Mouse (Mus musculus) cerebellum, postnatal 25 days (tissue): ENCODE data around the gene Olfr1215.
"Not testable (repeated sequence)": the region's sequence is repeated elsewhere in the genome, so short reads cannot be mapped to it uniquely, and the experiment has no call there.

Source experiments
- DNase-seq, 2 experiments: peaks; one replicate each; pipeline ENCODE4 v3.0.0; 2021; ENCODE audit warnings: mixed read lengths in 2 of 2

The Olfr1215 gene

GRCm38 (mm10) chr2:89006873-89007272, at the start of gene Olfr1215:
Gene Olfr1215 (minus strand): TSS chr2:89006973.
- no peak for DNase-seq

GRCm38 (mm10) chr2:89031965-89032364, 25.2 kb upstream of the Olfr1215 start, which contains the start of gene Olfr1217:
Gene Olfr1217 (minus strand): TSS chr2:89032065.
- DNase-seq = no peak

GRCm38 (mm10) chr2:89021436-89021835, 14.7 kb upstream of the Olfr1215 start:
- DNase-seq = not testable (repeated sequence)

GRCm38 (mm10) chr2:89018240-89018639, 11.5 kb upstream of the Olfr1215 start, which contains the start of gene Olfr1216:
Gene Olfr1216 (minus strand): TSS chr2:89018340.
- DNase-seq = no peak

GRCm38 (mm10) chr2:88992553-88992952, 14.2 kb downstream of the Olfr1215 start, which contains the start of gene Olfr1214:
Gene Olfr1214 (minus strand): TSS chr2:88992653.
- no peak for DNase-seq

- DNase-seq = no peak
Observed at GRCm38 (mm10) chr2:88980181-88980580, 26.6 kb downstream of the Olfr1215 start, which contains the start of gene Gm13762. Gene Gm13762 (minus strand): TSS chr2:88980281.

- DNase-seq = no peak
Observed at GRCm38 (mm10) chr2:88953669-88954068, 53.1 kb downstream of the Olfr1215 start, which contains the start of gene Olfr1212. Gene Olfr1212 (plus strand): TSS chr2:88953969.
